Mouse (Mus musculus) layer of hippocampus, postnatal 36 days (tissue): ENCODE results near the gene Bend3. TPM values are rescaled to one million over a fixed set of nuclear protein-coding genes. Genes with fewer than 3 reads are reported as not detected.
A peak's percentile ranks its signal among the peaks of the same experiment; 100 is the strongest.

Experiments
- DNase-seq, 2 experiments: peaks; one replicate each; pipeline ENCODE4 v3.0.0; 2022
- total RNA-seq, 2 experiments: library from RNA; stranded (reverse); gene quantifications; 2 replicates each; pipeline ENCODE4 v1.2.3; 2021

Bend3 gene
- total RNA-seq, 2 experiments from 2014 or later: 5.1 to 5.4 TPM

DNA sequence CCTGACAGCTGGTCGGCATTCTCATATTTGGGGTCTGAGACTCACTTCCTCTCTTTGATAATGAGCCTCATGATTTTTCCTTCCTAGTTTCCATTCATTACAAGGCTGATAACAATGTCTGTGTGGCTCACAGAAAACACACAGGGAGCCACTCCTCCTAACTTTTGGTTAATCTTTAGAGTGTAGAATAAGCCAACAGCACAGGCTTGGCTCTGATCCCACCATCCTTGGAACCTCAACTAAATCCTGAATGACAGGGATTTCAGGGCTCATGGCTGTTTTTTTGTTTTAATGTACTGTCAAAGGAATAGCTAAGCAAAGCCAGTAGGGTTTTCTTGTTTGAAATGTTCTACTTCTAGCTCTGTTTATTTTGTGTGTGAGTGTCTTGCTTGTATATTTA, 55.8 kb downstream of the Bend3 start:
- no peak for DNase-seq

- DNase-seq: no peak
Observed at GRCm38 (mm10) chr10:43537652-43538051, 59.0 kb downstream of the Bend3 start.

- DNase-seq: no peak
Observed at GRCm38 (mm10) chr10:43538831-43539230, 60.2 kb downstream of the Bend3 start.

- DNase-seq: no peak
Observed at GRCm38 (mm10) chr10:43539746-43540310, 61.2 kb downstream of the Bend3 start.

DNA sequence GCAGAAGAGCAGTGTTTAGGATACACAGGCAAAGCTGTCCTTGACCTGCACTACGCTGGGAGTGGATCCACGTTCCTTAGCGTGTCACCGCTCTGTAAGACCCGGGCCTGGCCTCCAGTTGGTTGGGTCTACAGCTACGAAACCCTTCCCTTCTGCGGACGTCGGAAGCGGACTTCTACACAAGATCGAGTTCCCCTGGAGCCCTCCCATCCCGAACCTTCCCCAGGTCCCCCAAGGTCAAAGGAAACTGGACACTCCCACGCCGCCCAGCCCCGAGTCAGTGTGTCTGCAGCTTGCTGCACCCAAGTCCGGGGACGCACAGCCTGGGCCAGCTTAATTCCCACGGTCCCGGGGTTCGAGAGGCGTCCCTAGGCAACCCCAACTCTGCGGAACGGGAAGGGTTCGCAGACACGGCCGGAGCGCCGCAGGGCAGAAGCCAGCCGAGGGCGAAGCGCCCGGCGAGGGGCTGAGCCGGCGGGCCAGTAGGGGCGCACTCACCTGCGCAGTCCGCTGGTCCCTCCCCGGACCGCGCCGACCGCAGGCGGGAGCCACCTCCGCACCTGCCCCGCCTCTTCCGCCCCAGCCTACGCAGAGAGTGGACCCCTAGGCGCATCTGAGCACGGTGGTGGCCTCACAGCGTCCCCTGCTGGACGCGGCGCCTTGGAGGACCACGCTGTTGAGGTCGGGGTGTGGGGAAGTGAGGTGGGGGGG, 62.0 kb downstream of the Bend3 start, which contains the start of gene 1700021F05Rik:
Gene 1700021F05Rik, minus strand, starts transcription at position 553 of the 711 bp plus-strand sequence.
- DNase-seq: peak; percentile 92 to 94

- DNase-seq: no peak
Observed at GRCm38 (mm10) chr10:43541153-43541544, 62.5 kb downstream of the Bend3 start.

DNA sequence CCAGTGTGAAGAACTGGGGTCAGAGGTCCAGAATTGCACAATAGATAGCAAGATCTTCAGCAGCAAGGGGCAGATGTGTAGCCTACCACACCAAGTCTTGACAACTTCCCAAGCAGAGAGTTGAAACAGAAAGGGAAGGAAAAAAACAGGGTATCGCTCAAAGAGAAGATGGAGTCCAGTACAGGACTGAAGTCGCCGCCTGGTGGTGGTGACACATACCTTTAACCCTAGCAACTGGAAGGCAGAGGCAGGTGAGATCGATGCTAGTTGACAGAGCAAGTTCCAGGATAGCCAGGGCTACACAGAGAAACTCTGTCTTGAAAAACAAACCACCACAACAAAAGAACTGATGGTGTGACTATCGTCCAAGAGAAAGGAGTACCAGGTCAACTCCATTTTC, 70.8 kb downstream of the Bend3 start:
- no peak for DNase-seq

DNA sequence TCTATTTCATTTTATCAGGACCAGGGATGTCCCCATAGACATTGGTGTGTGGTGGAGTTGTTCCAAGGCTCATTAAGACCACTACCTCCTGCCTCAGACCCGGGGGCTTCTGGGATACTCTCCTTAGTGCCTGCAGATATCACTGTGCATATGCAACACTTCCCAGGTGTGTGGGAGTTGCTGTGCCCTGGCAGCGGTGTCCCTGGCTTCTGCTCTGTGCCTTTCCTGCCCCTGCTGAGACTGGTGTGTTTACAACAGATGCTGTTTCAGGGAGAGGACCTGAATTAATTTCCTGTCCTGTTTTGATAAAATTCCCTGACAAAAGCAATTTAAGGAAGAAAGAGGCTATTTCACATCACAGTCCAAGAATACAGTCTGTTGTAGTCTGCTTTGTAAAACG, 72.3 kb downstream of the Bend3 start:
- no peak for DNase-seq

- DNase-seq: no peak
Observed at GRCm38 (mm10) chr10:43551388-43551787, 72.8 kb downstream of the Bend3 start.

GRCm38 (mm10) chr10:43557630-43558165, 79.1 kb downstream of the Bend3 start:
- DNase-seq: no peak

- peak in 1 of 2 experiments; percentile 10 for DNase-seq
Observed at GRCm38 (mm10) chr10:43559313-43559712, 80.7 kb downstream of the Bend3 start.

- no peak for DNase-seq
Observed at GRCm38 (mm10) chr10:43560765-43561164, 82.1 kb downstream of the Bend3 start.

GRCm38 (mm10) chr10:43561311-43561710, 82.7 kb downstream of the Bend3 start:
- DNase-seq: no peak

Other genes starting within 250 kb of the Bend3 start
- 1 to 10 TPM; 3.2 to 7.6 TPM for gene Gm9803, start 45.3 kb downstream of the Bend3 start, total RNA-seq
- gene 1700021F05Rik, start 62.2 kb downstream of the Bend3 start, total RNA-seq: 10 to 100 TPM; 42.3 to 43.8 TPM
- 10 to 100 TPM; 10.4 to 11.5 TPM for gene Cd24a, start 99.5 kb downstream of the Bend3 start, total RNA-seq